Mouse (Mus musculus): ENCODE results near the gene Cabp4. TPM values are rescaled to one million over a fixed set of nuclear protein-coding genes. Genes with fewer than 3 reads are reported as not detected.

The Cabp4 gene
- total RNA-seq, 2 experiments from 2014 or later: not detected

DNA sequence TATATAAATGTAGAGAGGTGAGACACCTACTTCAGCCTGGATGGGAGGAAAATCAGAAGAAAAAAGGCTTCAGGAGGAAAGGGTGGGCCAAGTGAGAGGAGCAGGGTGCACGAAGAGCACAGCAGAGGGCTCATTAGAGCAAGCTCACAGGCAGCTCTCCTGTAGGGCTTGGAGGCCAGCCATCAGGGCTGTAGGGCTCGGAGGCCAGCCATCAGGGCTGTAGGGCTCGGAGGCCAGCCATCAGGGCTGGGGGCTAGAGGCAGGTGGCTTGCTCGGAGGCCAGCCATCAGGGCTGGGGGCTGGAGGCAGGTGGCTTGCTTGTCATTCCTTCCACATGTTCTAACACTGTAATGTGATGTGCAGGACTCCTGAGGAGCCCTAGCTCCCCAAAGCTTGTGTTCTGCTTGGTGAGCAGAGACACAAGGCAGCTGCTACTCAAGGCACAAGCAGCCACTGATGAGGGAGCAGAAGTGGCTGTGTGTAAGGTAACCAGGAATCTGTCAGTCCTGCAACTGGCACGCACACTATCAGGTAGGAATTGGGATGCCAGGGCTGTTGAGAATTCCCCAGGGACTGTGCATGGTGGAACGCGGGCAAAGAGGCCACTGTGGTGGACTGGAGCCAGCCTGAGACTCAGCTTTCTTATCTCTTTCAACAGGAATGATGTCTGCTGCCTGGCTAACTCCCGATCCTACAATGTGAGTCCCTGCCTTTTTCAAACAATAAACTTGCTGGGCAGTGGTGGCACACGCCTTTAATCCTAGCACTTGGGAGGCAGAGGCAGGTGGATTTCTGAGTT is 23.0 kb upstream of the Cabp4 start:
- no peak for DNase-seq (ENCODE audit: low spot score in 2 of 2)

DNA sequence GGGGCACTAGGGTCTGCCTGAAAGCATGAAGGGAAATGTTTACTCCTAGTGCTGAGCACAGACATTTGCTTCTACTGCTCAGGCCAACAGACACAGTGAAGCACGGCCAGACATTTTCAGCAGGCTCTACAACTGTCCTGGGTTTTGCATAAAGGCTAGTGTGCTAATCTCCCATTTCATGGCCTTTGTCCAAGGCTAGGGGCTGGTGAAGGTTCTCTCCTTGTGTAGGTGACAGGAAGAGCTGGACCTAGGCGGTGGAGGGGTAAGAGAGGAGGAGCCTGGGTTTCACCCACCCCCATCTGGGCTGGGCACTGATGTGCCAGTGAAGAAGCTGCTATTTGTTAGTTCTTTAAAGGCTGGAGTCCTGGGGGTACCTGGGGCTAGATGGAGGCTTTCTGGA is 20.9 kb upstream of the Cabp4 start:
- no peak for DNase-seq (ENCODE audit: low spot score in 2 of 2)

DNA sequence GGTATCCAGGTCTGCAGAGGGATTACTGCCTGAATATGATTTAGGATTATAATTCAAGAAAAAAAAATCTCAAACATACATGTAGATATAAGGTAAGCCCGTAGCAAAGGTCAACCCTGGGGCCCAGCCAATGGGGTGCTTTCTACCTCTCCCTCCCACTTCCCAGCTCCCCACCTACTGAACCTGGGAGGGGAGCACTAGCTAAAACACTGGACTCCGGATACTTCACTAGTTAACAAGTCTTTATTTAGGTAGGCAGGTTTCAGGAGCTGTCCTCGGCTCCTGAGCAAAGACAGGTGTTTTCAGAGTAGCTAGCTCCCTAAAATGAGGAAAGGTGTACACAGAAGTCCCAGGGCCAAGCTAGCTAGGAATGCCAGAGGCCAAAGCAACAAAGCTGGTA is 20.3 kb upstream of the Cabp4 start:
- DNase-seq (ENCODE audit: low spot score in 2 of 2): no peak

DNA sequence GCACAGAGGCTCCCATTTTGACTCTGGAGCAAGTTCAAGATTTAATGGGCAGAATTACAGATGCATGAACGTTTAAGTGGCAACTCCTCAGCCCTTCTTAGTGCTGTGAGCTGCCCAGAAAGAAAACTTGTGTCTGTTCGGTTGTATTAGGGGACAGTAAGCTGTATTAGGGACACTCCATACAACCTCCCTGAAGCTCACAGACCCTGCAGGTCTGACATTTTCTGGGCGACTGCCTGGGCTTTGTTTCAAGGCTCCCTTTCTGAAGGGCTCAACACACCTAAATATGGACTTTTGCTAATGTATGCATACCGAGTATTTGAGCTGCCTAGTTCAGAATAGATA is 19.7 kb upstream of the Cabp4 start:
- DNase-seq (ENCODE audit: low spot score in 2 of 2): no peak

DNA sequence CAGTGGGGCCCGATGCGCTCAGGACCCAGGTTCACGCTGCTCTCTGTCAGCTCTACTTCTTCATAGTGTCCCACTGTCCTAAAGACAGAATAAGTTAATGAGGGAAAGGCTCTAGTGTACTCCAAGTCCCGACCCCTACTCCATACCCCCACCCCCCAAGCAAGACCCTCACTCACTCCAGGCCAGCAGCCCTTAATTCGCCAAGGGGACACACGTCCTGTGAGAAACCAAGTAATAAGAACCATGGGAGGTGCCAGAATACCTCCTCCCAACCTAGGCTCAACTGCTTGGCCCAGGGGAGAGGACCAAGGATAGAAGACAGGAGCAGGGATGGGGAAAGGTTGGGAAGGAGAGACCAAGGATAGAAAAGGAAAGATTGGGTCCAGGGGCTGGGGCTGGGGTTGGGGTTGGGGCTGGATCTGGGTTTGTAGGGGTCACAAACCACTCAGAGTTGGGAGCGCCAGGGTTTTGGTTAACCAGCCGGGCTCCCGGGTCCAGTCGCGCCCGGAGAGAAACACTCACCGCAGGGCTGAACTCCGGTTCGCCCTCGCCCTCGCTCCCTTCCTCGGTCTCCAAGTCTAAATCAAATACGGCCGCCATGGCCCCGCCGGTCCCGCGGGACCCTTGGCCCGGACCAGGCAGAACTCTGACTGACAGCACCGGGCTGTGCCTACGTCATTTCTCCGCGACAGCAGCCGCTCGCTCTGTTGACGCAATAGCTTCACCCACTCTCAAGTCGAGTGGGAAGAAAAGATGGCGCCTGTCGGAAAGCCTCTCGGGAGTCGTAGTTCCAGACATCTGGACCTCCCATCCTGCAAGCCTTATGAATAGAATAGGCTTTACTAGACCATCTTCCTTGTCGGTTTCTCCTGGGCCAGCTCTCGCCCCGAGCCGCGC is 19.1 kb upstream of the Cabp4 start, which contains the start of gene Rps6kb2:
Gene Rps6kb2 (minus strand): TSS at position 709 of the 897 bp plus-strand sequence.
- peak; percentile 95 to 98 for DNase-seq (ENCODE audit: low spot score in 2 of 2)

DNA sequence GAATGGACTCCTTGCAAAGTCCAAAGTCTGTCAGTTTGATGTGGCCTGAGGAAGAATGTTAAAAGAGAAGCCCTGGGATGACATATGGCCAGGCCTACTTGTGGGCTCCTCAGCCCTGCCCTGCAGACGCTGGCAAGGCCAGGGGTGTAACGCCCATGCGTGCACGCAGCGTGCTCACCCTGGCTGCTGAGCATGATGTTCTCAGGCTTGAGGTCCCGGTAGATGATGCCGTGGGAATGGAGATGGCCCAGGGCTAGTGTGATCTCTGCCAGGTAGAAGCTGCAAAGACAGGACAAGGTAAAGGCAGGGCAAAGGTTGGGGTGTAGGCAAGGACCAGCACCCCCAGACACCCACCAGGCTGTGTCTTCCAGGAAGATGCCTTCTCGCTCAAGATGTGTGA is 15.2 kb upstream of the Cabp4 start:
- no peak for DNase-seq (ENCODE audit: low spot score in 2 of 2)

DNA sequence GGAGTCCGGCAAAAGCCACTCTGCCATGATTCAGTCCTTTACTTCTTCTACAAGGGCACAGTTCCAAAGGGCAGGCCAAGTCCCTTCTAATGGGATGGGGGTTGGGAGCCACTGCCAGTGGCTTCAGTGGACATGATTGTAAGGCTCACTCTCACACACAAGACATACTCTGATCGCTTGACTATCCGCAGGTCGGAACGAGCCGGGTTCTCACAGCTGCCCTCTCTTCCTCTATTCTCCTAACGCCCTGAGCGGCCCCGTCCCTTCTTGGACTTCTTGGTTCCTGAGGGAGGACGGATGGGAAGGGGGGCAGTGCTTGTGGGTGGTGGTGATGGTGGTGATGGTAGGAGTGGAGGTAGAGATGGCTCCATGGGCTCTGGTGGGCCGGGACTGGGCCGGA is 12.9 kb upstream of the Cabp4 start:
- no peak for DNase-seq (ENCODE audit: low spot score in 2 of 2)

DNA sequence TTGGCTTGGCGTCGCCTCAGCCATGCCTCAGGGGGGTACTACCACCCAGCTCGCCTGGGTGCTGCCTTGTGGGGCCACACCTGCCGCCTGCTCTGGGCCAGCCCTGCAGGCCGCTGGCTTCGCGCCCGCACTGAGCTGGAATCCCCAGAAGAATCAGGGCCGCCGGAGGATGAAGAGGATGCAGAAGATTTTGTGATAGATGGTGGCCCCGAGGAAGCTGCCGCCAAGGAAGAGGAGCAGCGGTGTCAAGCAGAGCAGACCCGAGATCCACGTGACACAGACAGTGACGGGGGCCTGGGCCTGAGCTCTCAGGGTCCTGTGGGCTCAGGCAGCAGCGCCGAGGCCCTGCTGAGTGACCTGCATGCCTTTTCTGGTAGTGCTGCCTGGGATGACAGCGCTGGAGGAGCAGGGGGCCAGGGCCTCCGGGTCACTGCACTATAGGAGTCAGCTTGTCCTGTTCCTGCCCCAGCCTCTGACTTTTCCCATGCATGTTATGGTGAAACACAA is 12.3 kb upstream of the Cabp4 start:
- DNase-seq (ENCODE audit: low spot score in 2 of 2): no peak

DNA sequence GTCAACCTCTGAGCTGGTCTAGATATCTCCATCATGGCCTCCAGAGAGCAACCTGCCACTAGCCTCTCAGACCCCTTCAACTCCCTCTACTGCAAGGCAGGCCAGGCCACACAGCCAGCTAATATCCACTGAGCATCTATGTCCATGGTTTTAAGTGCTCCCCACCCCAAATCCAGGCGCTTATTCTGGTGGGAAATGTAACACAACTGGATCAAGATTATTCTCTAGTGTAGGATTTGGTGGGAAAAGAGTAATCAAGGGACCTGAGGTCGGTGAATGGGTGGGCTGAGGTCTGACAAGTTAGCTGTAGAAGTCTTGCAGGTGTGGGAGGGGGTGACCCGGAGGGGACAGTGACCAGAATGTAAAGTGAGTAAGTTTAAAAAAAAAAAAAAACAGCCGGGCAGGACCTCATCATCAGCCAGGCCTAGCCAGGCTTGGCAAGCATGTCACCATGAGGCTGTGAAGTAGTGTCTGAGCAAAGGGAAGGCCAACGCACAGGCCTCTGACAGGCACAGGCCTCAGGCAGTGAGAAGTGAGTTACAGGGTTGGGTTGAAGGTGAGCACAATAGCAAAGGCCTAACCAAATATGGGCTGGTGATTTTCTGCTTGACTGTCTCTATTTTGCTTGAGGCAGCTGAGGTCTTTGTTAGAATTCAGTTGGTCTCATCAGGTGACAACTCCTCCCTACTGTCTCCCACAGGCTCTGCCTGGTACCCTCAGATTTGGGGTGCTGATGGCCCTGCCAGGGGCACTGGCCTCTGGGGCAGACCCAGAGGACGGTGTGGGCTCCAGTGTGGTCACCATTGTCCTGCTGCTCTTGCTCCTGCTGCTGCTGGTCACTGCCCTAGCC is 11.6 kb upstream of the Cabp4 start:
- no peak for DNase-seq (ENCODE audit: low spot score in 2 of 2)

DNA sequence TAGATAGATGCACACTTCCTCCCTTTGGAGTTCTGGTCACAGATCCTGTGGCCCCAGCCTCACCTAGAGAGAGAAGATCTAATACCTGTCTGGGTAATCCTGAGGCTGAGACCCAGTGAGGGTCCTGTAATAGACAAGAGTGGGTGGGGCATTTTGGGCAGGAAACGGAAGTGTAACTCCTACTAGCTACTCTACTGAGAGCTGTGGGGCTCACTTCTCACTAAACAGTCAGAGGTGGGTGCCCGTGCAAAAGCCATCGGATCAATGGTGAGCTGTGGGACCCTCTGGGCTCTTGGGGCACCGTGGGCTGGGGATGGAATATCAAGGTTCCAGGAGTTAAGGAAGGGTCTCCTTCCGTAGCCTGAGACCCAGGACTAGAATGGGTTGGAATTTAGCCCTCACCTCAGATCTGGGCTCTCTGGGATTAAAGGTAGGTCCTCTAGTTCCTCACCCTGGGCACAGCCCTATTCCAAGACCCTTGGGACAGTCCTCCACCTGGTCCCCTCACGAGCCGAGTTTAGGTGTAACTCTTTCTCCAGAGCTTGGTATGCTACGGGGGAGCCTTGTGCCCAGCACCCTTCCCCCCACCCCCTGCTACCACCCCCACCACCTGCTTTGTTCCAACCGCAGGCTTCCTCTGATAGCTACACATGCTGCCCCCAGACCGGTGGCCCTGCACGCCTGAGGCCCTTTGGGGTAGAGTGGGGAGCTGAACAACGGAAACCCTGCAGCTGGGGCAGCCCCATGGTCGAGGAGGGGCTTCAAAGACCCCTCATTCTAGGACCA is 10.8 kb upstream of the Cabp4 start:
- no peak for DNase-seq (ENCODE audit: low spot score in 2 of 2)

DNA sequence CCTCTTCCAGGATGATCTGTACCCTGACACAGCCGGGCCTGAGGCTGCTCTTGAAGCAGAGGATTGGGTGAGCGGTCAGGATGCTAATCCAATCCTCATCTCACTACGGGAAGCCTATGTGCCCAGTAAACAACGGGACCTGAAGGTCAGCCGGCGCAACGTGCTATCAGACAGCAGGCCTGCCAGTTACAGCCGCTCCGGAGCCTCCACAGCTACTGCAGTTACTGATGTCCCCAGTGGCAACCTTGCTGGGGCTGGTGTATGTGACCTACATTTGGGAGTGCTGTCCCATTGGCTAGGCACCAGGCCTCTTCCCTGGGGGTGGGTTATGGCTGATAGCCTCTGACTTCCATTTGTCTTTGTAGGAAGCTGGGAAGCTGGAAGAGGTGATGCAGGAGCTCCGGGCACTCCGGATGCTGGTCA is 9.4 kb upstream of the Cabp4 start, which contains the start of gene Ptprcap:
Gene Ptprcap (plus strand): TSS at position 373 of the 423 bp plus-strand sequence.
- DNase-seq (ENCODE audit: low spot score in 2 of 2): no peak

DNA sequence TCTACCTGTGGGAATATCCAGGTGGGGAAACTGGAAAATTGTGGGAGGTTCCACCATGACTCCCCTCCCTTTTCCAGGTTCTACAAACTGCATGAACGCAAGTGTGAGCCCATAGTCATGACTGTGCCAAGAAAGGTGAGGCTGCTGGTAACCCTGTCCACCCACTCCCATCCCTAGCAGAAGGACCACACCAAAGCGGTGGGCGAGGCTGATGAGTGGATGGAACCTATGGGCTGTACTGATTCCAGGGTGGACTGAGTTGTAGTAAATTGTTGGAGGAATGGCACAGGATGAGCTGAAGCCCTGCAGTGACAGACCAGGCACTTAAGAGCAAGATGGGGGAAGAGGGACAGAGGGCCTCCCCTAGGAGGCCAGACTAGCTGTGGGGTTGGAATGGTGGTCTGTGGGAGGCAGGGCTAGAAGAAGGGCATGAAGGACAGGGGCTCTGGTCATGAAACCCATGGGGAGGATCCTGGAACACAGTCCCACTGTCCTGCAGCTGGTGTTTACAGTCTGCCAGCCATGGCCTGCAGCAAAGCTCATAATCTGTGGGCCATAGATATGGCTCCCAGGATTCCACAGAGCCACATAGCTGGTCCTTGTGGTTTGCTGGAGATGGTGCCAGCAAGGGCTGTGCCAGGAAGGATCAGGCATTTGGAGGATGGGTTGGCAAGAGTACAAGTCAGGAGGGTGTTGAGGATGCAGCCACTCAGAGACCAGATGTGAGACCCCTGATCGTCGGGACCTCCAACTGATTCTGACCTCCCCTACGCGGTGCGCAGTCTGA is 8.8 kb upstream of the Cabp4 start:
- no peak for DNase-seq (ENCODE audit: low spot score in 2 of 2)

DNA sequence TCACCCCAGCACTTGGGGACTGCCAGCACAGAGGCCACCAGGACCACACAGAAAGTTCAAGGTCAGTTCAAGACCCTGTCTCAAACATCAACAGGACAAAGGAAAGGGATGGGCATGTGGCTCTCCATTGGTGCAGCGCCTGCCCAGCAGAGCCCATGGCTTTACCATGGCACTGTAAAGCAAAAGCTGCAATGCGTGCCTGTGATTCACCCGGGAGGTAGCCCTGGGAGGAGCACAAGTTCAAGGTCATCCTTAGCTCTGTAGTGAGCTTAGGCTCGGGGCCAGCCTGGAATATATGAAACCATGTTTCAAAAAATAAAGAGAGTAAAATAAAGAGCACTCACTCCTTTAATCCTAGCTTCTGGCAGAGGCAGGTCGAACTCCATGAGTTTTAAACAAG is 8.1 kb upstream of the Cabp4 start:
- DNase-seq (ENCODE audit: low spot score in 2 of 2): no peak

DNA sequence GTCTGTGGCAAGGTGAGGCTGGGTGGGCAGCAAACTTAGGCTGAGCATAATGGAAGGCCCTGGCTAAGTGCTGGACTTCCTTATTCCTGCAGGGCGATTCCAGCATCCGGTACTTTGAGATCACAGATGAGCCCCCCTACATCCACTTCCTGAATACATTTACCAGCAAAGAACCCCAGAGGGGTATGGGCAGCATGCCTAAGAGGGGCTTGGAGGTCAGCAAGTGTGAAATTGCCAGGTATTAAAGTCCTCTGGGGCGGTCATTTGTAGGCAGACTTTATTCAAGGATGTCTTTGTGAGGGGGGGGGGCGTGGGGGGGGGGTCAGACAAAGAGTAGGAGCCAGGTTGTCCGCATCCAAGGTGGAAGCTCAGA is 7.6 kb upstream of the Cabp4 start:
- no peak for DNase-seq (ENCODE audit: low spot score in 2 of 2)

DNA sequence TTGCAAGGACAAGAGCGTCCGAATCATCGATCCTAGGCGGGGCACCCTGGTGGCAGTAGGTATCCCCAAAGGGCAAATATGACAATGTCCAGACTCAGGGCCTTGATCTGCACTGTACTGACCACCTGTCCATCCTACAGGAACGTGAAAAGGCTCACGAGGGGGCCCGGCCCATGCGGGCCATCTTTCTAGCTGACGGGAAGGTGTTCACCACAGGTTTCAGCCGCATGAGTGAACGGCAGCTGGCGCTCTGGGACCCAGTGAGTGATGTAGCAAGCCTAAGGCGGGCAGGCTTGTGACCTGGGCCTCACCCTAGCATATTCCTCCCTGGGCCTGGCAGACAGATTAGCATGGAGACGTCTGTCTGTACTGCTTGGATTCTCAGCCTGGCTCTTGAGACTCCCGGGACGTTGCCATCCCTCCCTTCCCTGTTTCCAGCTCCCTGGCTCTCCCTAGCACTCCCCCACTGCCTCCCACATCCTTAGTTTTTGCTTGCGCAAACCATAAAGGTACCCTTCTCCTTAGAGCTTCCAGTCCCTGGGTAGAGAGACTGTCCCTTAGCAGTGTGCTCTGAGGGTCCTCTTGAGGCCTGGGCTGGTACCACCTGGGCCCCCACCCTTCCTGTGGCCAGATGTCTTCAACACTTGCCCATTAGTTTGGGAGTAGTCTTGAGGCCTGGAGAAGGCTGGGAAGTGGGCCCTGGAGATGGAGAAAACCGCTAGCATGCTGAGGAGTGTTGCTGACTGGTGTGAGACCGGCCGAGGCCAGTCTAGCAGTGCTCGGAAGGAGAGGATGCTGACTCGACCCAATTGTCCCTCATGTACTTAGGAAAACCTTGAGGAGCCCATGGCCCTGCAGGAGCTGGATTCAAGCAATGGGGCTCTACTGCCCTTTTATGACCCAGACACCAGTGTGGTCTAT is 7.0 kb upstream of the Cabp4 start:
- DNase-seq (ENCODE audit: low spot score in 2 of 2): no peak

DNA sequence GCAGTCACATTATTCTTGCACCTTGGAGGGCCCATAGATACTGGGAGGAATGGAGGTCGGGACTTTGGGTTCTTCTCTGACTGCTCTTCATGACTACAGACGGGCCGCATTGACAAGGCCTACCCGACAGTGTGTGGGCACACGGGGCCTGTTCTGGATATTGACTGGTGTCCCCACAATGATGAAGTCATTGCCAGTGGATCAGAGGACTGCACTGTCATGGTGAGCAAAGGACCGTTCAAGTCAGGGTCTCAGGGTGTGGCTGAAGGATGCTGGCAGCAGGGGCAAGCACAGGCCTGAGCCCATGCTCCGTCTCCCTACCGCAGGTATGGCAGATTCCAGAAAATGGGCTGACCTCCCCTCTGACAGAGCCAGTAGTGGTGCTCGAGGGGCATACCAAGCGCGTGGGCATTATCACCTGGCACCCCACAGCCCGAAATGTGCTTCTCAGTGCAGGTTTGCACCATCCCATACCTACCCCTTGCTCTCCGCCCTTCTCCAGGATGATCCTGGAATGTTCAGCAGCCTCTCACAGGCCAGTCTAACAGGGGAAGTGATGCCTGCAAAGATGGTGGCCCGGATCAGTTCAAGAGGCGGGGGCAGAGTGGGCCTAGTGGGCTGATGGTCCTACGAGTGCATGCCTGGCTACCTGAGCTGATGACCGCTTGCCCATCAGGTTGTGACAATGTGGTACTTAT is 6.1 kb upstream of the Cabp4 start:
- no peak for DNase-seq (ENCODE audit: low spot score in 2 of 2)

DNA sequence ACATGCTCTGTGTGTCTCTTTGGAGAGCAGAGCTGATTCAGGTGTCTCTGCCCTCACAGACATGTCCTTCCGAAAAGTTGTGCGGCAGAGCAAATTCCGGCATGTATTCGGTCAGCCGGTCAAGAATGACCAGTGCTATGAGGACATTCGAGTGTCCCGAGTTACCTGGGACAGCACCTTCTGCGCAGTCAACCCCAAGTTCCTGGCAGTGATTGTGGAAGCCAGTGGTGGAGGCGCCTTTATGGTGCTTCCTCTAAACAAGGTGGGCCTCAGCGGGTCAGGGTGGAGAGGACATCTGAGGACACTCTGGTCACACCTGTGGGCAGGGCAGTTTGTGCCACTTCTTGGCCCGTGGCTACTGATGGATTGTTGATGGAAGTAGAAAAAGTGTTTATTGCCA is 5.5 kb upstream of the Cabp4 start:
- DNase-seq (ENCODE audit: low spot score in 2 of 2): no peak

DNA sequence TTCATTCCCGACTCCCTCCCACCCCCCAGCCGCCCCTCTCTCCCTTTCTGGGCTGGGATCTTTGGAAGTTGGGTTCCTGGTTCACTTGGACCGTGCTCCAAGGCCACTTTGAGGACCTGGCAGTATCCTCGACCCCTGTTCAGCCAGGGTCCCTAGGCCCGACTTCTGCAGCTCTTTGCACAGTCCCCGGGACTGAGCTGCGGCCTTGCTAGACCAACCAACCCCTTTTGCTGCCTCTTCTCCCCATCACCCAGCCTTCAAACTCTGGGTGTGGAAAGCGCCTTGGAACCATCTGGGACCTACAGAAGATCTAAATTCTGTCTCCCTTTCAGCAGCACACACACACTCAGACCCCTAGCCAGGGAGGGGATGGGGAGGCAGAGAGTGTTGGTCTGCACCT is 5.0 kb upstream of the Cabp4 start:
- no peak for DNase-seq (ENCODE audit: low spot score in 2 of 2)
